Mouse (Mus musculus) neural tube, embryonic 15.5 days (tissue): ENCODE results near the gene Dicer1. TPM values are rescaled to one million over a fixed set of nuclear protein-coding genes. Genes with fewer than 3 reads are reported as not detected.

Experiments used
- ATAC-seq: fragments of 200-750 bp; cut with Nextera tagmentation; 2 replicates; pipeline ENCODE4 v1.8.0; 2017; ENCODE audit warnings: mild to moderate bottlenecking, moderate TSS enrichment, moderate library complexity; ENCODE audit not compliant: low FRiP score
- H3K27ac ChIP-seq: fragments of 300-500 bp; sonication (generic); replicated peaks from 2 replicates; pipeline ENCODE4 v1.5.1; 2015; ENCODE audit warnings: mild to moderate bottlenecking, inconsistent platforms
- H3K27me3 ChIP-seq: fragments of 300-500 bp; sonication (generic); replicated peaks from 2 replicates; pipeline ENCODE4 v1.6.1; 2015; ENCODE audit warnings: inconsistent platforms
- H3K36me3 ChIP-seq: fragments of 300-500 bp; sonication (generic); 2 replicates; pipeline ENCODE4 v1.6.1; 2015; ENCODE audit warnings: inconsistent platforms
- H3K4me1 ChIP-seq: fragments of 300-500 bp; sonication (generic); 2 replicates; pipeline ENCODE4 v1.6.1; 2015; ENCODE audit warnings: inconsistent platforms
- H3K4me2 ChIP-seq: fragments of 300-500 bp; sonication (generic); 2 replicates; pipeline ENCODE4 v1.6.1; 2015; ENCODE audit warnings: inconsistent platforms, mild to moderate bottlenecking, moderate library complexity
- H3K4me3 ChIP-seq: fragments of 300-500 bp; sonication (generic); replicated peaks from 2 replicates; pipeline ENCODE4 v1.5.1; 2015; ENCODE audit warnings: mild to moderate bottlenecking, inconsistent platforms
- H3K9ac ChIP-seq: fragments of 300-500 bp; sonication (generic); replicated peaks from 2 replicates; pipeline ENCODE4 v1.6.1; 2015; ENCODE audit warnings: mild to moderate bottlenecking, inconsistent platforms
- H3K9me3 ChIP-seq: fragments of 300-500 bp; sonication (generic); replicated peaks from 2 replicates; pipeline ENCODE4 v1.6.1; 2016; ENCODE audit warnings: inconsistent platforms
- WGBS: fragments of 180-500 bp; shearing (Covaris S2); methylation state at CpG from one replicate; pipeline ENCODE4 v1.1.7; 2015; ENCODE audit warnings: mixed read lengths; 5-methylcytosine and 5-hydroxymethylcytosine counted together
- polyA plus RNA-seq: library from polyadenylated mRNA; unstranded; fragments of >200 nt; fragmentation: Nextera tagmentation; extraction: Ambion mirVana; gene quantifications from 2 replicates; pipeline ENCODE4 v1.2.1, GENCODE M21; 2015

Dicer1 gene
- polyA plus RNA-seq, 1 experiment from 2014 or later = 34.5 TPM

GRCm38 (mm10) chr12:104640934-104641333 is 110.8 kb downstream of the Dicer1 start:
- H3K9me3 ChIP-seq = peaks cover 3% of the 10 kb centered on the region; the same call in 1 of the 2 replicates
- 92% methylated on average over 1 of the region's 1 CpGs for WGBS
- peaks cover 19% of the 10 kb centered on the region for H3K4me1 ChIP-seq
- H3K4me2 ChIP-seq = no peak overlapping the region
- H3K4me3 ChIP-seq = no peak overlapping the region
- ATAC-seq = no peak
- H3K36me3 ChIP-seq = no peaks in the 10 kb centered on the region
- no peak overlapping the region for H3K27ac ChIP-seq
- no peak overlapping the region for H3K9ac ChIP-seq
- H3K27me3 ChIP-seq = peaks cover 4% of the 10 kb centered on the region; the same call in 1 of the 2 replicates

GRCm38 (mm10) chr12:104638156-104638555 is 113.6 kb downstream of the Dicer1 start:
- WGBS = 27% methylated on average over 8 of the region's 8 CpGs
- H3K4me3 ChIP-seq = no peak overlapping the region

More at GRCm38 (mm10) chr12:104638156-104638555, 113.6 kb downstream of the Dicer1 start:
- Histone ChIP-seq H3K4me1 (peaks cover 24% of the 10 kb centered on the region), H3K4me2 (peak overlapping the region; percentile 35), H3K9ac (no peak overlapping the region), H3K9me3 (peaks cover 3% of the 10 kb centered on the region; the same call in 1 of the 2 replicates), H3K36me3 (no peaks in the 10 kb centered on the region), H3K27me3 (peaks cover 4% of the 10 kb centered on the region; the same call in 1 of the 2 replicates), H3K27ac (no peak overlapping the region)
- ATAC-seq = no peak

Other genes with a start within 250 kb of the Dicer1 start
- 1.3 and 1.6 TPM in 2 replicates for gene Clmn, start 113.1 kb upstream of the Dicer1 start, polyA plus RNA-seq